Mouse (Mus musculus): ENCODE measurements around the gene Frmd4a. TPM values are rescaled to one million over a fixed set of nuclear protein-coding genes. Genes with fewer than 3 reads are reported as not detected.
"Not testable (repeated sequence)": the region's sequence is repeated elsewhere in the genome, so short reads cannot be mapped to it uniquely, and the experiment has no call there.

Frmd4a gene
- polyA plus RNA-seq, 1 experiment from 2014 or later = 19.3 TPM

DNA sequence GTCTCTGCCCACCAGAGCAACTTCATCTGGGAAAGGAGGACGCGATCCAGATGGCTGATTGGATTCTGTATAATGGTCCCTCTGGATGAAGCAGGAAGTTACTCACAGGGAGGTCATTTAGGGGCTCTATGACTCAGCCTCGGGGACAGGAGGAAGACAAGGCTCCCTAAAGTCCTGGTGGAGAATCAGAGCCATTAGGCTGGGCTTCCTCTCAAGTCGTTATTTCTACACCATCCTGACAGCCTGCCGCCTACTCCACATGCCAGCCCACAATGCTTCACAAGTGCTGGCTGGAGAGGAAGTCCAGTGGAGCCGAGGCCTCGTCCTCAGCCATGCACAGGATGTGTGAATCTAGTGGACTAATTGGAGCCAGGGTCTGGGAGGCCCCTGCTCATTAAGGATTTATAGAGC lies 537.7 kb downstream of the Frmd4a start:
- Histone ChIP-seq H3K9ac (ENCODE audit: low read length) (no peak overlapping the region), H3K36me3 (ENCODE audit: control insufficient read depth, insufficient read depth) (peaks cover 3% of the 10 kb centered on the region; the same call in 1 of the 2 replicates), H3K9me3 (replicated peaks; ENCODE audit: control insufficient read depth, low read length) (no peaks in the 10 kb centered on the region), H3K4me2 (ENCODE audit: low read depth, low read length) (no peak overlapping the region), H3K4me3 (ENCODE audit: low read length) (no peak overlapping the region), H3K4me1 (ENCODE audit: control insufficient read depth, insufficient read depth, low read length) (peaks cover 38% of the 10 kb centered on the region), H3K27me3 (ENCODE audit: control insufficient read depth, insufficient read depth, low read length) (no peaks in the 10 kb centered on the region), H3K27ac (ENCODE audit: low read length) (peak overlapping the region; percentile 60)
- ATAC-seq (replicated peaks; ENCODE audit: extremely low read depth, insufficient read depth, low FRiP score) = no peak
- WGBS = 28% methylated on average over 7 of the region's 7 CpGs

DNA sequence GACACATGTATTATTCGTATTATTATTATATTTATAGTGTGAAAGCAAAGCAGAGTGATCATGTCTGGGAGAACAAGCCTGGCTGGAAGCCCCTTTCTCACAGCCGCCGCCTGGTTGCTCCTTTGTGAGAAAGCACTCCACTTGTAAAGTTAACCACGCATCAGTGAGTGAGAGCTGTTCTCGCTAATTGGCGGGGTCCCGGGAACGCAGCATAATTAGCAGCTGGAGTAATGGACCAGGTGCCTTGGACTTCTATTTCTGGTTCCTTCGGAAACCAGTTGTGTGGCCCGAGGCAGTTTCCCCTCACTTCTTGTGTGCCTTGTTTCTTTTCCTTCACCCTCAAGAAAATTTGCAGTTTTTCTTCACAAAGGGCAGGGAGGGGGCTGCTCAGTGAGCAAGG lies 538.7 kb downstream of the Frmd4a start:
- H3K9me3 ChIP-seq (replicated peaks; ENCODE audit: control insufficient read depth, low read length) = no peaks in the 10 kb centered on the region
- H3K4me1 ChIP-seq (ENCODE audit: control insufficient read depth, insufficient read depth, low read length) = peaks cover 42% of the 10 kb centered on the region
- H3K9ac ChIP-seq (ENCODE audit: low read length) = no peak overlapping the region
- no peak overlapping the region for H3K4me2 ChIP-seq (ENCODE audit: low read depth, low read length)
- H3K4me3 ChIP-seq (ENCODE audit: low read length) = no peak overlapping the region
- ATAC-seq (replicated peaks; ENCODE audit: extremely low read depth, insufficient read depth, low FRiP score) = no peak
- H3K27ac ChIP-seq (ENCODE audit: low read length) = peak overlapping the region; percentile 98
- no peaks in the 10 kb centered on the region; the same call in 1 of the 2 replicates for H3K36me3 ChIP-seq (ENCODE audit: control insufficient read depth, insufficient read depth)
- H3K27me3 ChIP-seq (ENCODE audit: control insufficient read depth, insufficient read depth, low read length) = no peaks in the 10 kb centered on the region
- WGBS = 63% methylated on average over 10 of the region's 10 CpGs

DNA sequence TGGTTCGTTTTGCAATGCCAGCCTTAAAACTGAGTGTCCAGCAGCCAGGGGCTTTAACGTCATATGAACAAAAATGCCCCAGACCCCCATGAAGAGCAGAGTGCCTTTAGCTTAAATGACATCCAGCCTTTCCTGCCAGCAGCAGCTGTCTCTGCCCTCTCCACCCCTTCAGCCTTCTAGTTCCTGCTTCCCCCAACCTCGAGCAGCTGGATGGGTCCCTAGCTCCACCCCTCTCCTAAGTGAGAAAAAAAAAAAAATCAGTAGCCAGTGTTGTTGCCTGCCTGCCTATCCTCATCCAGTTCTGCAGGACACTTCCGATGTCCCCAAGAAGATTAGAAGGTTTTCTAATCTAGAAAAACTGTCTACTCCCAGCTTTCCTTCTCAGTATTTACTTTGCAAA lies 539.5 kb downstream of the Frmd4a start:
- 22% methylated on average over 4 of the region's 4 CpGs for WGBS
- H3K27ac ChIP-seq (ENCODE audit: low read length) = peak overlapping the region; percentile 98
- no peaks in the 10 kb centered on the region for H3K36me3 ChIP-seq (ENCODE audit: control insufficient read depth, insufficient read depth)
- no peak for ATAC-seq (replicated peaks; ENCODE audit: extremely low read depth, insufficient read depth, low FRiP score)
- H3K4me3 ChIP-seq (ENCODE audit: low read length) = no peak overlapping the region
- H3K4me1 ChIP-seq (ENCODE audit: control insufficient read depth, insufficient read depth, low read length) = peaks cover 50% of the 10 kb centered on the region
- no peak overlapping the region for H3K4me2 ChIP-seq (ENCODE audit: low read depth, low read length)
- no peaks in the 10 kb centered on the region for H3K27me3 ChIP-seq (ENCODE audit: control insufficient read depth, insufficient read depth, low read length)
- H3K9me3 ChIP-seq (replicated peaks; ENCODE audit: control insufficient read depth, low read length) = no peaks in the 10 kb centered on the region
- 0 out of 2 replicates have a peak overlapping the region, but pooled peaks have one; percentile 13 for H3K9ac ChIP-seq (ENCODE audit: low read length)

DNA sequence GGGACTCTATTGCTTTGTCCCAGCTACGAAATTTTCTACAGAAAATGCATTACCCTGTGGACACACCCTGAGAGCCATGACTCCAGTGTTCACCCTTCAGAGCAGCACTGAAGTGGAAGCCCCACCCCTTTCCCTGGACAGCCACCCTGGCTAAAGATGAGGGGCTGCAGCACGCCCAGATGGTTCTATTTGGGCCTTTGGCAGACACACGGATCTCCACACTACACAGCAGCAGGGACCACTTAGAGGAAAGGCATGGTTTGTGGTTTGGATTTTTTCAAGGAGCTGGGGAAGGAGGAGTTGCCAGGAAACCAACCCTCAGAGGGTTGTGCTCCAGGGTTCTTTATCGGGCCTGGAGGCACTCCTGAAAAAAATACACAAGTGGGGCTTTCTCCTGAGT lies 539.9 kb downstream of the Frmd4a start:
- Histone ChIP-seq H3K4me3 (ENCODE audit: low read length) (no peak overlapping the region), H3K9ac (ENCODE audit: low read length) (0 out of 2 replicates have a peak overlapping the region, but pooled peaks have one; percentile 7), H3K27me3 (ENCODE audit: control insufficient read depth, insufficient read depth, low read length) (no peaks in the 10 kb centered on the region), H3K27ac (ENCODE audit: low read length) (peak overlapping the region; percentile 98), H3K4me1 (ENCODE audit: control insufficient read depth, insufficient read depth, low read length) (peaks cover 53% of the 10 kb centered on the region), H3K36me3 (ENCODE audit: control insufficient read depth, insufficient read depth) (no peaks in the 10 kb centered on the region), H3K4me2 (ENCODE audit: low read depth, low read length) (peak overlapping the region; percentile 12; the same call in 1 of the 2 replicates), H3K9me3 (replicated peaks; ENCODE audit: control insufficient read depth, low read length) (no peaks in the 10 kb centered on the region)
- 29% methylated on average over 4 of the region's 4 CpGs for WGBS
- ATAC-seq (replicated peaks; ENCODE audit: extremely low read depth, insufficient read depth, low FRiP score) = no peak

DNA sequence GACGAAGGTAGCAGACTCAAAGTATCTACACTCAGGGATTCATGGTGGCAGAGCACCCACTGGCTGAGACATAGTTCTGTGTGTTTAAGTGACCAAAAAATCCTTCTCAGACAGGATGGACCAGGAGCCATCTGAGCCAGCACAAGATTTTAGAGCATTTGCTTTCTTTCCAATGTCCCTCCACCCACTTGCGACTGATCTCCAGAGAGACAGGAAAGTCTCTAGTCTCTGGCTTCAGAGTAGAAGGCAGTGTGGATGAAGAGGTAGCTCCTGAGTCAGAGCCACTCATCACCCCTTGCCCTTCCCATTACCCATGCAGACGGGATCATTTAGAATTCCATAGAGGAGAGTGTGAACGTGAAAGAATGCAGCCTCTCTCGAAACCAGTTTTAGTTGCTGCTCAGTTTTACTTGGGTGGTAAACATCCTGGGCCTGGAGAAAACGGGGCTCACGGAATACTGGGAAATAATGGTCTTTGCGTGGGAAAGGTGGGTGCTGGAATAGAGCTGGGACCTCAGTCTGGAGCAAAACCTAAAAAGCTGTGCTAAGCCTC lies 541.2 kb downstream of the Frmd4a start:
- Histone ChIP-seq H3K27ac (ENCODE audit: low read length) (peak overlapping the region; percentile 98), H3K4me2 (ENCODE audit: low read depth, low read length) (peak overlapping the region; percentile 69), H3K9me3 (replicated peaks; ENCODE audit: control insufficient read depth, low read length) (no peaks in the 10 kb centered on the region), H3K4me1 (ENCODE audit: control insufficient read depth, insufficient read depth, low read length) (peaks cover 61% of the 10 kb centered on the region), H3K36me3 (ENCODE audit: control insufficient read depth, insufficient read depth) (no peaks in the 10 kb centered on the region), H3K9ac (ENCODE audit: low read length) (peak overlapping the region; percentile 84), H3K4me3 (ENCODE audit: low read length) (peak overlapping the region; percentile 71), H3K27me3 (ENCODE audit: control insufficient read depth, insufficient read depth, low read length) (no peaks in the 10 kb centered on the region)
- ATAC-seq (replicated peaks; ENCODE audit: extremely low read depth, insufficient read depth, low FRiP score) = no peak
- 9% methylated on average over 8 of the region's 8 CpGs for WGBS

DNA sequence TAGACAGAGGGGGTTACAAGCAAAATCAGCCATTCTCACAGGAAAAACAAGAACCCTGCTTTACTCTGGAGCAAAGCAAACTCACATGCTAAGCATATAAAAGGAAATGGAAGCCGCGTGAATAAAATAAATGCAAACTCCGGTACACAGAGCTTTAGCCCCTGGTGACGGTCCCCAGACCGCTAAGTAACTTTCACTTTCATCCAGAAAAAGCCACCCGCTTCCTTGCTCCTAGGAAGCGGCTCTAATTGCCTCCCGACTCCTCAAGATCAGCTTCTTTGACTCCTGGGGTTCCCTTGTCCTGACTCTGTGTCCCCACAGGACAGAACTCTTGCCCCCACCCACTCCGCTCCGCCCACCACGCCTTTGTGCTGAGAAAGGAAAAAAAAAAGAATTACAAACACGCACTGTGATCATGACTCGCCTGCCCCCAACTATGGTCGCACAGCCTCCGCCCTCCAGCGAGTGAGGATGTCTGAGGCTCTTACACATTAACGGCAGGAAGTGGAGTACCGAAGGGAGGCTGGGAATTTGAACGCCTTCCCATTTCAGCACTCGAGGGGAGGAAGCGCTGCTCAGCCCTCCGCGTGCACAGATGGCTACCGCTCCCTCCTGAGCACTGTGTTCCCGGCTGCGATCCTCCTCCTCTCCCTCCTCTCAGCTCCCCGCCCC lies 541.8 kb downstream of the Frmd4a start:
- Histone ChIP-seq H3K36me3 (ENCODE audit: control insufficient read depth, insufficient read depth) (no peaks in the 10 kb centered on the region), H3K4me2 (ENCODE audit: low read depth, low read length) (peak overlapping the region; percentile 69), H3K4me1 (ENCODE audit: control insufficient read depth, insufficient read depth, low read length) (peaks cover 61% of the 10 kb centered on the region), H3K27me3 (ENCODE audit: control insufficient read depth, insufficient read depth, low read length) (no peaks in the 10 kb centered on the region), H3K9me3 (replicated peaks; ENCODE audit: control insufficient read depth, low read length) (no peaks in the 10 kb centered on the region), H3K9ac (ENCODE audit: low read length) (peak overlapping the region; percentile 84), H3K27ac (ENCODE audit: low read length) (peak overlapping the region; percentile 98), H3K4me3 (ENCODE audit: low read length) (peak overlapping the region; percentile 71)
- peak; percentile 83 for ATAC-seq (replicated peaks; ENCODE audit: extremely low read depth, insufficient read depth, low FRiP score)
- under 1% methylated on average over 27 of the region's 27 CpGs for WGBS

DNA sequence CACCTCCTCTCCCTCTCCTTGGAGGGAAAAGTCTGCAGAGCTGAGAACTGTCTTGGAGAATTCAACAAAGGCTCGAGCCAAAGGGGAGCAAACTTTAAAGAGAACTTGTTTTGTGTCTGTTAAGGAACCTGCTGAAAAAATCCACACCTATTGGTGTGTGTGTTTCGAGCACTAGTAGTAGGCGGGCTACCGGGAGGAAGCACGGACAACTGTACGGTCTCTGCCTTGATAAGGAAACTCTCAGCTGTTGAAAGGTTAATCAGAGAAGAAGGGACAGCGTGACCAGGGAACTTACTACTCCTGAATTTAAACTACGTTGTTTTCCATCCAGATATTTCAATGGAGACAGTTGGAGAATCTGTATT lies 542.3 kb downstream of the Frmd4a start:
- H3K4me1 ChIP-seq (ENCODE audit: control insufficient read depth, insufficient read depth, low read length) = peaks cover 64% of the 10 kb centered on the region
- H3K27me3 ChIP-seq (ENCODE audit: control insufficient read depth, insufficient read depth, low read length) = no peaks in the 10 kb centered on the region
- H3K4me3 ChIP-seq (ENCODE audit: low read length) = peak overlapping the region; percentile 71
- peak overlapping the region; percentile 98 for H3K27ac ChIP-seq (ENCODE audit: low read length)
- peak; percentile 30; the same call in 1 of the 2 replicates for ATAC-seq (replicated peaks; ENCODE audit: extremely low read depth, insufficient read depth, low FRiP score)
- H3K36me3 ChIP-seq (ENCODE audit: control insufficient read depth, insufficient read depth) = no peaks in the 10 kb centered on the region
- H3K9ac ChIP-seq (ENCODE audit: low read length) = peak overlapping the region; percentile 84
- H3K4me2 ChIP-seq (ENCODE audit: low read depth, low read length) = peak overlapping the region; percentile 69
- no peaks in the 10 kb centered on the region for H3K9me3 ChIP-seq (replicated peaks; ENCODE audit: control insufficient read depth, low read length)
- 0% methylated on average over 8 of the region's 8 CpGs for WGBS

DNA sequence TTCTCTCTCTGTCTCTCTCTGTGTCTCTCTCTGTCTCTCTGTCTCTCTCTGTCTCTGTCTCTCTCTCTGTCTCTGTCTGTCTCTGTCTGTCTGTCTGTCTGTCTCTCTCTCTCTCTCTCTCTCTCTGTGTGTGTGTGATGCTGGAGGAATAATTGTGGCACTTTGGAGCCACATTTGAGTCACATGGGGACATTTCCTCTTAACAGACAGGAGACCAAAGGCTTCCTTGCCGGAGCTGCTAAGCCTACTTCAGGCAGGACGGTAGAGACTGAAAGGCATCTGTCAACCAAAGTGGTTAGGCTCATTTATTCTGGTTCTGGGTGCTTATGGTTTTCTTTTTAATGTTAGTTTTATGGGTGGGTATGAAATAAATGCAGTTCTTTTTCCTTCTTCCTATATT lies 543.0 kb downstream of the Frmd4a start:
- WGBS = 5% methylated on average over 2 of the region's 2 CpGs
- Histone ChIP-seq H3K27ac (ENCODE audit: low read length) (peak overlapping the region; percentile 69), H3K9ac (ENCODE audit: low read length) (peak overlapping the region; percentile 84), H3K4me2 (ENCODE audit: low read depth, low read length) (peak overlapping the region; percentile 69), H3K4me1 (ENCODE audit: control insufficient read depth, insufficient read depth, low read length) (peaks cover 58% of the 10 kb centered on the region), H3K4me3 (ENCODE audit: low read length) (peak overlapping the region; percentile 71)
- not testable (repeated sequence) for H3K9me3 ChIP-seq (replicated peaks; ENCODE audit: control insufficient read depth, low read length); ATAC-seq (replicated peaks; ENCODE audit: extremely low read depth, insufficient read depth, low FRiP score); H3K36me3 ChIP-seq (ENCODE audit: control insufficient read depth, insufficient read depth); H3K27me3 ChIP-seq (ENCODE audit: control insufficient read depth, insufficient read depth, low read length)

DNA sequence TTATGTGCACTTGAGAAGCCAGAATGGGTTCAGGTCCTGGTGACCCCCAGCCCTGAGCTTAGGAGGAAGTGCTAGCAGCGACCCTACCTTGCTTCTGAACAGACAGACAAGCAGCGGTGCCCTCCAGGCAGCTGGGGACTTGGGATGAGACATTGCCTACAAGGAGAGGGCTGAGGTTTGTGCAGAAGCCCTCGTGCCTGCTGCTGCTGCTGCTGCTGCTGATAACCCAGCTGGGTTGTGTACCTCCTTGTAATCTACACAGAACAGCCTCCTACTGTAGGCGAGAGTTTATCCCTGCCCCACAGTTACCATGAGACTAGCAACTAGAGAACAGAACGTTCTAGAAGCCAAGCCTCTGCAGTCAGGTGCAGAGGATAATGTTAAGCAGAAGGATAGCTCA lies 543.7 kb downstream of the Frmd4a start:
- Histone ChIP-seq H3K27ac (ENCODE audit: low read length) (peak overlapping the region; percentile 69), H3K9me3 (replicated peaks; ENCODE audit: control insufficient read depth, low read length) (no peaks in the 10 kb centered on the region), H3K4me3 (ENCODE audit: low read length) (peak overlapping the region; percentile 71), H3K9ac (ENCODE audit: low read length) (peak overlapping the region; percentile 84), H3K36me3 (ENCODE audit: control insufficient read depth, insufficient read depth) (peaks cover 6% of the 10 kb centered on the region), H3K27me3 (ENCODE audit: control insufficient read depth, insufficient read depth, low read length) (no peaks in the 10 kb centered on the region), H3K4me2 (ENCODE audit: low read depth, low read length) (peak overlapping the region; percentile 69), H3K4me1 (ENCODE audit: control insufficient read depth, insufficient read depth, low read length) (peaks cover 54% of the 10 kb centered on the region)
- 9% methylated on average over 5 of the region's 5 CpGs for WGBS
- ATAC-seq (replicated peaks; ENCODE audit: extremely low read depth, insufficient read depth, low FRiP score) = no peak

Measured in heart, embryonic 16.5 days (tissue).